Mouse (Mus musculus): ENCODE results near the gene Grb2.

- TF ChIP-seq CTCF (IDR thresholded peaks at IDR 0.05; ENCODE audit: borderline replicate concordance, control insufficient read depth, extremely low read depth, insufficient read depth, low read length, poor library complexity): no peak
- no peak for TF ChIP-seq POLR2A (IDR thresholded peaks at IDR 0.05; ENCODE audit: control insufficient read depth, extremely low read depth, insufficient read depth, low read length, poor library complexity)
Measured at GRCm38 (mm10) chr11:115595209-115595608, 113.2 kb downstream of the Grb2 start.
